Mouse (Mus musculus) kidney, embryonic 14.5 days (tissue): ENCODE measurements at regions not wholly inside any gene's neighbourhood (a gene's known extent, or its start where the extent isn't known, plus 50 kb on each side); places are given as distances from the start of the nearest gene placed in this dataset.
A peak's percentile ranks its signal among the peaks of the same experiment; 100 is the strongest.
"Not testable (repeated sequence)": the region's sequence is repeated elsewhere in the genome, so short reads cannot be mapped to it uniquely, and the experiment has no call there.

Experiments used
- ATAC-seq: fragments of 200-750 bp; cut with Nextera tagmentation; 2 replicates; pipeline ENCODE4 v1.8.0; 2017; ENCODE audit warnings: moderate number of reproducible peaks, mild to moderate bottlenecking, moderate TSS enrichment, moderate library complexity; ENCODE audit not compliant: low FRiP score, low TSS enrichment
- H3K27ac ChIP-seq: fragments of 300-500 bp; sonication (generic); 2 replicates; pipeline ENCODE4 v1.5.1; 2014; ENCODE audit warnings: low read depth, mild to moderate bottlenecking, low read length, moderate library complexity, mixed read lengths
- H3K27me3 ChIP-seq: fragments of 300-500 bp; sonication (generic); 2 replicates; pipeline ENCODE4 v1.6.1; 2014; ENCODE audit warnings: mild to moderate bottlenecking, low read length; ENCODE audit not compliant: control insufficient read depth, insufficient read depth
- H3K36me3 ChIP-seq: fragments of 300-500 bp; sonication (generic); 2 replicates; pipeline ENCODE4 v1.6.1; 2014; ENCODE audit warnings: low read length, mixed read lengths; ENCODE audit not compliant: control insufficient read depth, insufficient read depth
- H3K4me1 ChIP-seq: fragments of 300-500 bp; sonication (generic); 2 replicates; pipeline ENCODE4 v1.6.1; 2014; ENCODE audit warnings: low read length, mixed read lengths; ENCODE audit not compliant: control insufficient read depth, insufficient read depth
- H3K4me2 ChIP-seq: fragments of 300-500 bp; sonication (generic); replicated peaks from 2 replicates; pipeline ENCODE4 v1.6.1; 2014; ENCODE audit warnings: low read depth, mild to moderate bottlenecking, low read length
- H3K4me3 ChIP-seq: fragments of 300-500 bp; sonication (generic); 2 replicates; pipeline ENCODE4 v1.5.1; 2014; ENCODE audit warnings: mild to moderate bottlenecking, low read length
- H3K9ac ChIP-seq: fragments of 300-500 bp; sonication (generic); 2 replicates; pipeline ENCODE4 v1.6.1; 2014; ENCODE audit warnings: low read depth, mild to moderate bottlenecking, low read length, moderate library complexity
- H3K9me3 ChIP-seq: fragments of 300-500 bp; sonication (generic); 2 replicates; pipeline ENCODE4 v1.6.1; 2016; ENCODE audit warnings: low read length; ENCODE audit not compliant: control insufficient read depth
- whole genome bisulfite sequencing: fragments of 180-500 bp; shearing (Covaris S2); extraction: QIAGEN DNeasy Blood & Tissue Kit; methylation state at CpG from one replicate; pipeline ENCODE4 v1.1.7; 2014; 5-methylcytosine and 5-hydroxymethylcytosine counted together

DNA sequence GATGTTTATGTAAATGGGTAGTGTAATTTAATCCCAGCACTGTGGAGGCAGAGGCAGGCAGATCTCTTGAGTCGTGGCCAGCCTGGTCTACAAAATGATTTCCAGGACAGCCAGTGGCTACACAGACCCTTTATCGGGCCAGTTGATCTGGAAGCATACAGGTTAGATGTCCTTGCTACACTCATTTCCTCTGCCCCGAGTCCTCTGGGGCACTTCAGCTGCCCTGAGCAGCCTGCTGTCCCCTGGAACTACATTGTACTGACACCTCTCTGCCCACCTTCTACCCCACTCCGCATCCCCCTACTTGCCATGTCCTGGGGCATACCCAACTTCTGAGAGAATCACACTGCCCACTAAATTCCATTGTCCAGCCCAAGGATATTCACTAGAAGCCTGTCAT is 60.6 kb upstream of the Helt start:
- Histone ChIP-seq H3K27me3 (no peaks in the 10 kb centered on the region), H3K9me3 (peaks cover 5% of the 10 kb centered on the region; the same call in 1 of the 2 replicates), H3K36me3 (no peaks in the 10 kb centered on the region), H3K9ac (no peak overlapping the region), H3K4me2 (no peak overlapping the region), H3K4me3 (no peak overlapping the region), H3K27ac (no peak overlapping the region), H3K4me1 (no peaks in the 10 kb centered on the region)
- 89% methylated on average over 4 of the region's 4 CpGs for WGBS
- ATAC-seq: no peak

DNA sequence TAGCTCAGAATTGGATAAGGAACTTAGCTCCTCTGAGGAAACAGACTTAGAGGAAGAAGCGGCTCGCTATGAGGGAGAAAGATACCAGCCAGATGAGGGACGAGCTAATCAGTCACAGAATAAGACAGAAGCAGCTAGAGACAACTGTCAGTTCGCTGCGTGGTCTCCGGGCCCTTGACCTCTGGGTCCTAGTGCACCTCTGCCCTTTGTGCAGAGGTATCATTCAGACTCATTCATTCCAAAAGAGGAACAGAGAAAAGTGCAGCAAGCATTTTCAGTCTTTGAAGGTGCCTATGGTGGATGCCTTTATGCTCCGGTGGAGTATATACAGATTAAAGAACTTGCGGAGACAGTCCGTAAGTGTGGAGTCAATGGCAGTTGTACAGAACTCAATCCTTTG is 63.5 kb upstream of the Helt start:
- 91% methylated on average over 9 of the region's 9 CpGs for WGBS
- H3K4me3 ChIP-seq, H3K36me3 ChIP-seq, H3K27ac ChIP-seq, H3K4me2 ChIP-seq, ATAC-seq, H3K9me3 ChIP-seq, H3K27me3 ChIP-seq, H3K9ac ChIP-seq, H3K4me1 ChIP-seq: not testable (repeated sequence)

- ATAC-seq: no peak
- H3K9me3 ChIP-seq: no peaks in the 10 kb centered on the region
- no peaks in the 10 kb centered on the region for H3K36me3 ChIP-seq
- 87% methylated on average over 2 of the region's 2 CpGs for WGBS
- H3K4me2 ChIP-seq: no peak overlapping the region
- no peak overlapping the region for H3K4me3 ChIP-seq
- H3K4me1 ChIP-seq: no peaks in the 10 kb centered on the region
- no peak overlapping the region for H3K9ac ChIP-seq
- H3K27ac ChIP-seq: no peak overlapping the region
- no peaks in the 10 kb centered on the region for H3K27me3 ChIP-seq
Measured at GRCm38 (mm10) chr8:46362871-46363306, 68.4 kb upstream of the Helt start.

GRCm38 (mm10) chr8:46365711-46366110 is 71.2 kb upstream of the Helt start:
- H3K4me2 ChIP-seq: no peak overlapping the region
- H3K9me3 ChIP-seq: no peaks in the 10 kb centered on the region
- WGBS: 76% methylated on average over 5 of the region's 5 CpGs
- no peaks in the 10 kb centered on the region for H3K4me1 ChIP-seq
- no peaks in the 10 kb centered on the region for H3K27me3 ChIP-seq
- H3K9ac ChIP-seq: no peak overlapping the region
- H3K36me3 ChIP-seq: no peaks in the 10 kb centered on the region
- no peak overlapping the region for H3K27ac ChIP-seq
- ATAC-seq: no peak
- no peak overlapping the region for H3K4me3 ChIP-seq

DNA sequence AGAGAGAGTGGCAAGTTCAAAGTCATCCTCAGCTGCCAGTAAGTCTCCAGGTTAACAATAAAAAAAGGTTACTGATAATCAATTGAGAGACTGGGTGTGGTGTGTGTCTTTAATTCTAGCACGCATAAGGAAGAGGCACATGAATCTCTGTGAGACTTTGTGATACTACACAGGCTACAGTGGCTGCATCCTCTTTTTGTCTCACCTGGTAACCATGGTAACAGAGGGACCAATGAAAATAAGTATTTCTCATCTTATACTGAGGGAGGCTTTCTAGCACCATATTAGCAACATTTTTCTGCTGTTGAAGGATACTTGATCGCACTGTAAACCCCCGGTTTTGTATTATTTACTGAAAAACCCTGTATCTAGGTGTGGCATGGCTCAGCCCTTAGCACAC is 72.7 kb upstream of the Helt start:
- no peak overlapping the region for H3K4me3 ChIP-seq
- H3K4me2 ChIP-seq: no peak overlapping the region
- no peaks in the 10 kb centered on the region for H3K27me3 ChIP-seq
- WGBS: 90% methylated on average over 3 of the region's 3 CpGs
- no peaks in the 10 kb centered on the region for H3K9me3 ChIP-seq
- ATAC-seq: no peak
- no peak overlapping the region for H3K9ac ChIP-seq
- H3K27ac ChIP-seq: no peak overlapping the region
- H3K36me3 ChIP-seq: no peaks in the 10 kb centered on the region
- no peaks in the 10 kb centered on the region for H3K4me1 ChIP-seq

- H3K4me2 ChIP-seq: no peak overlapping the region
- 60% methylated on average over 4 of the region's 4 CpGs for WGBS
- no peak overlapping the region for H3K4me3 ChIP-seq
- no peaks in the 10 kb centered on the region for H3K36me3 ChIP-seq
- H3K4me1 ChIP-seq: no peaks in the 10 kb centered on the region
- H3K27me3 ChIP-seq: no peaks in the 10 kb centered on the region
- no peak overlapping the region for H3K9ac ChIP-seq
- no peak overlapping the region for H3K27ac ChIP-seq
- ATAC-seq: no peak
- peaks cover 4% of the 10 kb centered on the region; the same call in 1 of the 2 replicates for H3K9me3 ChIP-seq
Measured at GRCm38 (mm10) chr8:46374092-46374491, 79.6 kb upstream of the Helt start.

DNA sequence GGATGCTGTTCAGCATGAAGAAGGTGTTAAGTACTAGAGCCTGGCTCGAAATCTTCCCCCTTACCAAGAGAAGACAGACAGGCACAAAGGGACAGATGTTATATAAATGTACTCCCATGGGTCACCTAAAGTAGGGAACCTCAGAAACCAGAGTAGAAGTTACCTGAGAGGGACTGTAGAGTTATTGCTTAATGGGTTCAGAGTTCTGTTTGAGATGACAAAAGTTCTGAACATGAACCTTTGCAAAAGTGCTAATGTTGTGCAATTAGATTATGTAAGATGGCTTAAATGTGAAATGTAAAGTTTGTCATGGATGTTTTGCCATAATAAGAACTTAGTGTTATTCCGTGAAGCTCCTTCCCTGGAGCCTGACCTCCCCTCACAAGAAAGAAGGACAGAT is 81.5 kb upstream of the Helt start:
- WGBS: 79% methylated on average over 2 of the region's 2 CpGs
- H3K4me3 ChIP-seq: no peak overlapping the region
- no peaks in the 10 kb centered on the region for H3K27me3 ChIP-seq
- H3K4me1 ChIP-seq: no peaks in the 10 kb centered on the region
- H3K36me3 ChIP-seq: no peaks in the 10 kb centered on the region
- no peak overlapping the region for H3K4me2 ChIP-seq
- no peak overlapping the region for H3K27ac ChIP-seq
- ATAC-seq: no peak
- no peak overlapping the region for H3K9ac ChIP-seq
- H3K9me3 ChIP-seq: peaks cover 4% of the 10 kb centered on the region; the same call in 1 of the 2 replicates

- H3K27ac ChIP-seq: no peak overlapping the region
- H3K9me3 ChIP-seq: no peaks in the 10 kb centered on the region
- H3K9ac ChIP-seq: no peak overlapping the region
- no peaks in the 10 kb centered on the region for H3K36me3 ChIP-seq
- no peak overlapping the region for H3K4me2 ChIP-seq
- 89% methylated on average over 7 of the region's 7 CpGs for WGBS
- no peak for ATAC-seq
- no peaks in the 10 kb centered on the region for H3K4me1 ChIP-seq
- H3K27me3 ChIP-seq: no peaks in the 10 kb centered on the region
- no peak overlapping the region for H3K4me3 ChIP-seq
Measured at GRCm38 (mm10) chr8:46384926-46385325, 85.9 kb upstream of the Acsl1 start.

- no peak overlapping the region for H3K4me2 ChIP-seq
- no peaks in the 10 kb centered on the region for H3K4me1 ChIP-seq
- no peaks in the 10 kb centered on the region for H3K36me3 ChIP-seq
- H3K4me3 ChIP-seq: no peak overlapping the region
- no peak overlapping the region for H3K9ac ChIP-seq
- H3K27ac ChIP-seq: no peak overlapping the region
- 93% methylated on average over 6 of the region's 6 CpGs for WGBS
- no peaks in the 10 kb centered on the region for H3K9me3 ChIP-seq
- no peaks in the 10 kb centered on the region for H3K27me3 ChIP-seq
- ATAC-seq: no peak
Measured at GRCm38 (mm10) chr8:46385806-46386205, 85.0 kb upstream of the Acsl1 start.

- Histone ChIP-seq H3K9me3 (no peaks in the 10 kb centered on the region), H3K36me3 (no peaks in the 10 kb centered on the region), H3K4me2 (no peak overlapping the region), H3K27ac (no peak overlapping the region), H3K4me3 (no peak overlapping the region), H3K27me3 (no peaks in the 10 kb centered on the region), H3K4me1 (no peaks in the 10 kb centered on the region), H3K9ac (no peak overlapping the region)
- ATAC-seq: peak; percentile 60; the same call in 1 of the 2 replicates
- WGBS: 81% methylated on average over 4 of the region's 4 CpGs
Measured at GRCm38 (mm10) chr8:46386553-46386952, 84.3 kb upstream of the Acsl1 start.
